Mouse (Mus musculus) hindlimb bud, embryonic 11.5 days (tissue): ENCODE results near the gene Pnmal2.

ENCODE experiments used
- DNase-seq: peaks from one replicate; pipeline ENCODE4 v3.0.0-alpha.2; 2012; ENCODE audit warnings: low read depth, low spot score; ENCODE audit errors: extremely low spot score

Pnmal2 gene

GRCm38 (mm10) chr7:16916342-16917265, 27.9 kb upstream of the Pnmal2 start:
- no peak for DNase-seq

- DNase-seq = no peak
Measured at GRCm38 (mm10) chr7:16917447-16917846, 27.0 kb upstream of the Pnmal2 start.

GRCm38 (mm10) chr7:16918014-16918413, 26.5 kb upstream of the Pnmal2 start:
- no peak for DNase-seq

- no peak for DNase-seq
Measured at GRCm38 (mm10) chr7:16918670-16919069, 25.8 kb upstream of the Pnmal2 start.

- no peak for DNase-seq
Measured at GRCm38 (mm10) chr7:16919395-16920149, 24.9 kb upstream of the Pnmal2 start.

- no peak for DNase-seq
Measured at GRCm38 (mm10) chr7:16920150-16920579, 24.3 kb upstream of the Pnmal2 start.

GRCm38 (mm10) chr7:16920818-16921791, 23.4 kb upstream of the Pnmal2 start:
- DNase-seq = no peak

- DNase-seq = no peak
Measured at GRCm38 (mm10) chr7:16921881-16922335, 22.6 kb upstream of the Pnmal2 start.

- no peak for DNase-seq
Measured at GRCm38 (mm10) chr7:16922360-16922973, 22.0 kb upstream of the Pnmal2 start.

- no peak for DNase-seq
Measured at GRCm38 (mm10) chr7:16923283-16924036, 21.0 kb upstream of the Pnmal2 start.

- DNase-seq = peak; percentile 99
Measured at GRCm38 (mm10) chr7:16924037-16924834, 20.2 kb upstream of the Pnmal2 start, which contains the start of gene Calm3. Gene Calm3, minus strand, starts transcription at chr7:16924114.

- DNase-seq = no peak
Measured at GRCm38 (mm10) chr7:16928341-16928740, 16.1 kb upstream of the Pnmal2 start.

GRCm38 (mm10) chr7:16930850-16931249, 13.6 kb upstream of the Pnmal2 start:
- DNase-seq = no peak

GRCm38 (mm10) chr7:16931968-16932627, 12.4 kb upstream of the Pnmal2 start:
- no peak for DNase-seq

- DNase-seq = no peak
Measured at GRCm38 (mm10) chr7:16932704-16933577, 11.5 kb upstream of the Pnmal2 start.

- no peak for DNase-seq
Measured at GRCm38 (mm10) chr7:16937312-16937711, 7.2 kb upstream of the Pnmal2 start.
